Mouse (Mus musculus): Measurements from ENCODE around the gene Mucl3. TPM values are rescaled to one million over a fixed set of nuclear protein-coding genes. Genes with fewer than 3 reads are reported as not detected.

The Mucl3 gene
- total and polyA plus RNA-seq, 3 experiments = 0.04 to 0.11 TPM; not detected in 1

DNA sequence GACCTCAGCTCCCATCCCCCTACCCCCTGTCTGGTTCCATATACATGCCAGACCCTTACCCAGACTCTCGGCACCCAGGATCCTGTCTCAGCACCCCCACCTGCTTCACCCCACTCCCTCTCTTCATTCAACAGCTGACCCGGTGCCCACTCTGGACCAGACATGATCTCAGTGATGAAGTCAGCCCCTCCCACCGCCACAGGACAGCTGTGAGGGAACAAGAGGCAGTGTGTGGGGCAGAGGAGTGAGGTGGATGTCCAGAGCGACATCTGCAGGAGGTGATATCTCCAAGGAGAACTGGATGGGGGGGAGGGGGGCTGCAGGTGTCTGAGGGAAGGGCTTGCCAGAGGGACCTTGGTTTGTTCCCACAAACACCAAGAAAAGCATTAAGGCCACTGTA, 48.3 kb upstream of the Mucl3 start:
- DNase-seq (ENCODE audit: low read depth, low spot score) = no peak
- Histone ChIP-seq H3K4me3 (ENCODE audit: control insufficient read depth in 1 of 2, insufficient read depth in 1 of 2, low read depth in 2 of 2, low read length in 2 of 2) (no peak overlapping the region), H3K27ac (ENCODE audit: control insufficient read depth, low read depth, low read length) (no peak overlapping the region), H3K9ac (ENCODE audit: control insufficient read depth, low read depth, low read length, poor library complexity, severe bottlenecking) (no peak overlapping the region), H3K27me3 (ENCODE audit: control insufficient read depth in 1 of 2, insufficient read depth in 2 of 2, low read length in 2 of 2) (no peaks in the 10 kb centered on the region), H3K9me3 (replicated peaks; ENCODE audit: insufficient read depth, low read length) (no peaks in the 10 kb centered on the region), H3K4me1 (ENCODE audit: control insufficient read depth in 1 of 2, insufficient read depth in 2 of 2, low read length in 2 of 2) (no peaks in the 10 kb centered on the region), H3K36me3 (ENCODE audit: control insufficient read depth in 1 of 2, insufficient read depth in 2 of 2, low read length in 2 of 2) (no peaks in the 10 kb centered on the region), H3K79me2 (ENCODE audit: control insufficient read depth, insufficient read depth, low read length, poor library complexity) (no peaks in the 10 kb centered on the region)
- TF ChIP-seq HCFC1 (IDR thresholded peaks at IDR 0.05; ENCODE audit: low read depth, low read length) = no peak
- TF ChIP-seq MYB (IDR thresholded peaks at IDR 0.05; ENCODE audit: low read depth, low read length) = no peak
- no peak for TF ChIP-seq GATA1 (IDR thresholded peaks at IDR 0.05; ENCODE audit: low read depth, low read length)
- no peak for TF ChIP-seq MAFK (IDR thresholded peaks at IDR 0.05; ENCODE audit: borderline replicate concordance, low read depth, low read length)
- no peak for TF ChIP-seq E2F4 (IDR thresholded peaks at IDR 0.05; ENCODE audit: borderline replicate concordance, low read depth, low read length)
- TF ChIP-seq MXI1 (IDR thresholded peaks at IDR 0.05; ENCODE audit: low read depth, low read length) = no peak

DNA sequence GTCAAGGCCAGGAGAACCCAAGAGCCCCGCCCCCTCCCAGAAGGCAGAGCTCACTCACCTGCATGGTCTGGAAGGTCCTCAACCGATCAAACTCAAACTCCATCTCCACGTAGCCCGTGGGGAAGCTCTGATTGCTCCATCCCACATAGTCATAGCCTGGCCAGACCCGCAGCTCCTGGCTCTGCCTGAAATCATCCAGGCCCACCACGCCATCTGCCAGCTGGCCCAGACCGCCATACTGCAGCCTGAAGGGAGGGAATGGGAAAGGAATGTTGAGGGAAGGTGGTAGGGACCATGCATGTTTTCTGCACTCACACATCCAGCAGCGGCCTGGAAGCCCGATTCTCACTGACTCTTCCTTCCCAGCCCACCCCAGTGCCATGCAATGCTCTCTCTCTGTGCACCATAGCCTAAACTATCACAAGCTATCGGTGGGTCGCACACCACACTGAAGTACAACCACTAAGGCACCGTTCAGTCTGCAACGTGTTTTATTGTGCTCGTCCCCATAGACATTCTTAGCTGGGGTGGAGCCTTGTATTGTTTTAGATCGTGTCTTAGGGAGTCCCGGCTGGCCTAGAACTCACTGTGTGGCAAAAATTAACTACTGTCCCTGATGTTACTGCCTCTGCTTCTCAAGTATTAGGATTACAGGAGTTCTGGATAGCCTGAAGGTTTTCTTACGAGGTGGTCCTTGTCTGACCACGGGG, 46.6 kb upstream of the Mucl3 start:
- Histone ChIP-seq H3K9ac (ENCODE audit: control insufficient read depth, low read depth, low read length, poor library complexity, severe bottlenecking) (no peak overlapping the region), H3K4me3 (ENCODE audit: control insufficient read depth in 1 of 2, insufficient read depth in 1 of 2, low read depth in 2 of 2, low read length in 2 of 2) (no peak overlapping the region), H3K79me2 (ENCODE audit: control insufficient read depth, insufficient read depth, low read length, poor library complexity) (no peaks in the 10 kb centered on the region), H3K36me3 (ENCODE audit: control insufficient read depth in 1 of 2, insufficient read depth in 2 of 2, low read length in 2 of 2) (no peaks in the 10 kb centered on the region), H3K27me3 (ENCODE audit: control insufficient read depth in 1 of 2, insufficient read depth in 2 of 2, low read length in 2 of 2) (no peaks in the 10 kb centered on the region), H3K4me1 (ENCODE audit: control insufficient read depth in 1 of 2, insufficient read depth in 2 of 2, low read length in 2 of 2) (no peaks in the 10 kb centered on the region), H3K9me3 (replicated peaks; ENCODE audit: insufficient read depth, low read length) (no peaks in the 10 kb centered on the region), H3K27ac (ENCODE audit: control insufficient read depth, low read depth, low read length) (no peak overlapping the region)
- TF ChIP-seq NELFE (IDR thresholded peaks at IDR 0.05; ENCODE audit: low read depth, low read length) (no peak), TBP (IDR thresholded peaks at IDR 0.05; ENCODE audit: low read depth, low read length) (no peak), USF1 (IDR thresholded peaks at IDR 0.05; ENCODE audit: low read depth, low read length) (no peak), NRF1 (IDR thresholded peaks at IDR 0.05; ENCODE audit: insufficient read depth, low read depth, low read length, poor library complexity, severe bottlenecking) (no peak), RCOR1 (IDR thresholded peaks at IDR 0.05; ENCODE audit: low read depth, low read length) (no peak), MAFK (IDR thresholded peaks at IDR 0.05; ENCODE audit: borderline replicate concordance, low read depth, low read length) (no peak), RAD21 (IDR thresholded peaks at IDR 0.05; ENCODE audit: low read depth, low read length) (no peak), KAT2A (conservative IDR thresholded peaks at IDR 0.05; ENCODE audit: low read depth, low read length) (no peak), ETS1 (IDR thresholded peaks at IDR 0.05; ENCODE audit: low read depth, low read length) (no peak), MYC (IDR thresholded peaks at IDR 0.05; ENCODE audit: low read depth, low read length) (no peak), UBTF (IDR thresholded peaks at IDR 0.05; ENCODE audit: borderline replicate concordance, insufficient read depth, low read depth, low read length) (no peak), ZMIZ1 (IDR thresholded peaks at IDR 0.05; ENCODE audit: low read depth, low read length) (no peak), HCFC1 (IDR thresholded peaks at IDR 0.05; ENCODE audit: low read depth, low read length) (no peak), MAZ (IDR thresholded peaks at IDR 0.05; ENCODE audit: low read depth, low read length) (no peak), ZC3H11A (IDR thresholded peaks at IDR 0.05; ENCODE audit: low read depth, low read length) (no peak), GATA1 (IDR thresholded peaks at IDR 0.05; ENCODE audit: low read depth, low read length) (no peak), MAX (IDR thresholded peaks at IDR 0.05; ENCODE audit: low read length) (no peak), ZKSCAN1 (IDR thresholded peaks at IDR 0.05; ENCODE audit: low read depth, low read length) (no peak), POLR2A (IDR thresholded peaks at IDR 0.05; ENCODE audit: control insufficient read depth in 1 of 2, insufficient read depth in 1 of 2, low read depth in 1 of 2, low read length in 2 of 2, poor library complexity in 1 of 2) (no peak)
- no peak for DNase-seq (ENCODE audit: low read depth, low spot score)

All from MEL (cell line).